8 mouse cellular contexts compared by ENCODE assay signal in genomic region chr19:10267057-10267456, GRCm38 (mm10). TPM values are rescaled to one million over a fixed set of nuclear protein-coding genes. Genes with fewer than 3 reads are reported as not detected.
DNase-seq lines count a peak whose midpoint lies in the region; ATAC-seq and TF ChIP-seq lines count a peak whose summit lies in the region.

No protein-coding gene starts in this region.

- H3K4me3 ChIP-seq in heart, embryonic 14.5 days (ENCODE audit: control insufficient read depth in 1 of 2, insufficient read depth in 1 of 2, low read depth in 1 of 2, low read length in 2 of 2): no peak overlapping the region
- no peak overlapping the region for H3K4me3 ChIP-seq in neural tube, embryonic 13.5 days

- no peak overlapping the region for H3K27ac ChIP-seq in heart, embryonic 14.5 days (replicated peaks in 1 of 2; ENCODE audit: control insufficient read depth in 1 of 2, insufficient read depth in 1 of 2, low read depth in 2 of 2, low read length in 2 of 2)
- no peak overlapping the region for H3K27ac ChIP-seq in neural tube, embryonic 13.5 days (replicated peaks)

- peak; percentile 65 for ATAC-seq in Patski
- no peak for ATAC-seq in heart, embryonic 14.5 days (ENCODE audit: insufficient number of reproducible peaks, insufficient read depth, low FRiP score, low read depth)
- no peak for ATAC-seq in neural tube, embryonic 13.5 days (ENCODE audit: low read depth)

- in situ Hi-C loops in Patski (cut with MboI; ENCODE audit: low pct_unique_long_range_greater_than_20kb): no loop called here

- WGBS in heart, embryonic 14.5 days: 31% methylated on average over 15 of the region's 15 CpGs
- 13% methylated on average over 15 of the region's 15 CpGs for WGBS in neural tube, embryonic 13.5 days

- H3K9me3 ChIP-seq in heart, embryonic 14.5 days (ENCODE audit: control insufficient read depth, low read length): no peaks in the 10 kb centered on the region
- H3K9me3 ChIP-seq in neural tube, embryonic 13.5 days: no peaks in the 10 kb centered on the region

- H3K27me3 ChIP-seq in Patski: no peaks in the 10 kb centered on the region
- peaks cover 18% of the 10 kb centered on the region; the same call in 1 of the 2 replicates for H3K27me3 ChIP-seq in heart, embryonic 14.5 days (ENCODE audit: control insufficient read depth, insufficient read depth, low read length)
- peaks cover 88% of the 10 kb centered on the region for H3K27me3 ChIP-seq in neural tube, embryonic 13.5 days

- no peak overlapping the region for H3K4me2 ChIP-seq in heart, embryonic 14.5 days (ENCODE audit: low read length)
- no peak overlapping the region for H3K4me2 ChIP-seq in neural tube, embryonic 13.5 days

- POLR2A ChIA-PET in Patski (lab: Charles Lee): no interaction called here

- no peak for TF ChIP-seq CTCF in Patski (IDR thresholded peaks at IDR 0.05)

- CTCF ChIA-PET in Patski (lab: Charles Lee): interaction anchor here (2.4 kb wide), 1 partner anchor 38 kb away, joined by 11 read pairs; the partner anchor contains the start of gene Dagla

- DNase-seq in embryo, embryonic 11 days: peak; percentile 53
- no peak for DNase-seq in embryo, embryonic 9.5 days (ENCODE audit: extremely low spot score)
- DNase-seq in Patski (ENCODE audit: low read depth, low spot score): no peak
- DNase-seq in kidney, postnatal 36 days: peak; percentile 29 to 33
- no peak for DNase-seq in cerebellum, adult 18-20 months
- no peak for DNase-seq in right cerebral cortex, adult 2 months (ENCODE audit: low spot score in 2 of 2)

- H3K9ac ChIP-seq in heart, embryonic 14.5 days (ENCODE audit: low read length): 0 out of 2 replicates have a peak overlapping the region, but pooled peaks have one; percentile 35
- H3K9ac ChIP-seq in neural tube, embryonic 13.5 days: peak overlapping the region; percentile 41; the same call in 1 of the 2 replicates

- H3K36me3 ChIP-seq in heart, embryonic 14.5 days (ENCODE audit: control insufficient read depth, insufficient read depth, low read length): no peaks in the 10 kb centered on the region
- H3K36me3 ChIP-seq in neural tube, embryonic 13.5 days: peaks cover 11% of the 10 kb centered on the region; the same call in 1 of the 2 replicates

- H3K4me1 ChIP-seq in heart, embryonic 14.5 days (ENCODE audit: control insufficient read depth in 2 of 2, insufficient read depth in 2 of 2, low read length in 2 of 2): peaks cover 6 to 10% of the 10 kb centered on the region in 2 experiments
- H3K4me1 ChIP-seq in neural tube, embryonic 13.5 days (replicated peaks): peaks cover 13% of the 10 kb centered on the region

RNA-seq across cellular contexts. Expression of gene Myrf, which starts 26.5 kb away (rescaled TPM):
- 0.45 TPM for polyA plus RNA-seq in Patski (2021)
- 7.8 and 10.8 TPM in 2 replicates for polyA plus RNA-seq in heart, embryonic 14.5 days (2014; fragmentation: Nextera tagmentation; extraction: Ambion mirVana)
- 0.67 and 0.69 TPM in 2 replicates for polyA plus RNA-seq in neural tube, embryonic 13.5 days (2015; fragmentation: Nextera tagmentation; extraction: Ambion mirVana)

RNA-seq across cellular contexts. Expression of gene Dagla, which starts 37.6 kb away (rescaled TPM):
- polyA plus RNA-seq in Patski (2021): 2.9 TPM
- 0.65 and 0.82 TPM in 2 replicates for polyA plus RNA-seq in heart, embryonic 14.5 days (2014; fragmentation: Nextera tagmentation; extraction: Ambion mirVana)
- polyA plus RNA-seq in neural tube, embryonic 13.5 days (2015; fragmentation: Nextera tagmentation; extraction: Ambion mirVana): 6.3 and 6.4 TPM in 2 replicates

Comparison
In these comparisons a context has a peak if more than half of its experiments do, and no peak if none do; other contexts are left out.
1. DNase-seq: peak in embryo, embryonic 11 days (single experiment) and kidney, postnatal 36 days (2 of 2); none in embryo, embryonic 9.5 days (single experiment), Patski (single experiment), cerebellum, adult 18-20 months (0 of 2) and right cerebral cortex, adult 2 months (0 of 2).